Mouse (Mus musculus) stomach, embryonic 16.5 days (tissue): ENCODE measurements around the gene Fat3. TPM values are rescaled to one million over a fixed set of nuclear protein-coding genes. Genes with fewer than 3 reads are reported as not detected.

Experiments
- ATAC-seq: fragments of 200-750 bp; cut with Nextera tagmentation; 2 replicates; pipeline ENCODE4 v1.8.0; 2017; ENCODE audit warnings: moderate number of reproducible peaks, moderate TSS enrichment; ENCODE audit not compliant: insufficient read depth, low FRiP score
- H3K27ac ChIP-seq: fragments of 300-500 bp; sonication (generic); 2 replicates; pipeline ENCODE4 v1.5.1; 2014; ENCODE audit warnings: low read length
- H3K27me3 ChIP-seq: fragments of 300-500 bp; sonication (generic); 2 replicates; pipeline ENCODE4 v1.6.1; 2014; ENCODE audit warnings: low read length, control low read depth, mixed read lengths; ENCODE audit not compliant: control insufficient read depth, insufficient read depth
- H3K36me3 ChIP-seq: fragments of 300-500 bp; sonication (generic); 2 replicates; pipeline ENCODE4 v1.6.1; 2014; ENCODE audit warnings: low read length; ENCODE audit not compliant: control insufficient read depth, insufficient read depth
- H3K4me1 ChIP-seq: fragments of 300-500 bp; sonication (generic); 2 replicates; pipeline ENCODE4 v1.6.1; 2014; ENCODE audit warnings: low read length, control low read depth, mixed read lengths; ENCODE audit not compliant: control insufficient read depth, insufficient read depth
- H3K4me2 ChIP-seq: fragments of 300-500 bp; sonication (generic); 2 replicates; pipeline ENCODE4 v1.6.1; 2014; ENCODE audit warnings: low read depth, low read length, mixed read lengths
- H3K4me3 ChIP-seq: fragments of 300-500 bp; sonication (generic); replicated peaks from 2 replicates; pipeline ENCODE4 v1.5.1; 2014; ENCODE audit warnings: mild to moderate bottlenecking, low read length
- H3K9ac ChIP-seq: fragments of 300-500 bp; sonication (generic); 2 replicates; pipeline ENCODE4 v1.6.1; 2014; ENCODE audit warnings: low read length
- H3K9me3 ChIP-seq: fragments of 300-500 bp; sonication (generic); replicated peaks from 2 replicates; pipeline ENCODE4 v1.6.1; 2016; ENCODE audit warnings: low read length, control low read depth; ENCODE audit not compliant: control insufficient read depth
- WGBS: fragments of 180-500 bp; shearing (Covaris S2); extraction: QIAGEN DNeasy Blood & Tissue Kit; methylation state at CpG from one replicate; pipeline ENCODE4 v1.1.7; 2014; 5-methylcytosine and 5-hydroxymethylcytosine counted together
- polyA plus RNA-seq: library from polyadenylated mRNA; unstranded; fragments of >200 nt; fragmentation: Nextera tagmentation; extraction: Ambion mirVana; gene quantifications from 2 replicates; pipeline ENCODE4 v1.2.1, GENCODE M21; 2015

The Fat3 gene
- polyA plus RNA-seq, 1 experiment from 2014 or later = 1.2 TPM

DNA sequence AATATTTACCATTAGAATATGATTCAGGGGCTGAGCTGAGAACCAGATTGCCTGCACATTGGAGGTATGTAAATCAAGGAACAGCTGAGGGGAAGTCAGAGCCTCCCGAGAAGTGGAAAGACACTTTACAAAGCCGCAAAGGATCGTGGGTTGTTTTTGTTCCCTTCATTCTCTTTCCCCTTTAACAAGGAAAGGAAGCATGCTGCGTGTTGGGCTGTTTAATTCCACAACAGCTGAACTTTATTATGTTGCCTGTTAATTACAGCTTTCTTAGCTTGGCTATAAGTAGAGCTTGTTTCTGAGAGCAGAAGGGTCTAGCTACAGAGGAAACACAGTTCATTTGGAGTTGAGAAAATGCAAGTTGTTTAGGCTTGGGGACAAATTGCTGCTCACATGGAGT lies 475.0 kb downstream of the Fat3 start:
- H3K4me2 ChIP-seq = no peak overlapping the region
- H3K9me3 ChIP-seq = no peaks in the 10 kb centered on the region
- no peak overlapping the region for H3K9ac ChIP-seq
- no peaks in the 10 kb centered on the region for H3K4me1 ChIP-seq
- no peak for ATAC-seq
- H3K27ac ChIP-seq = no peak overlapping the region
- no peaks in the 10 kb centered on the region for H3K27me3 ChIP-seq
- no peaks in the 10 kb centered on the region for H3K36me3 ChIP-seq
- H3K4me3 ChIP-seq = no peak overlapping the region
- WGBS = 55% methylated on average over 4 of the region's 4 CpGs

DNA sequence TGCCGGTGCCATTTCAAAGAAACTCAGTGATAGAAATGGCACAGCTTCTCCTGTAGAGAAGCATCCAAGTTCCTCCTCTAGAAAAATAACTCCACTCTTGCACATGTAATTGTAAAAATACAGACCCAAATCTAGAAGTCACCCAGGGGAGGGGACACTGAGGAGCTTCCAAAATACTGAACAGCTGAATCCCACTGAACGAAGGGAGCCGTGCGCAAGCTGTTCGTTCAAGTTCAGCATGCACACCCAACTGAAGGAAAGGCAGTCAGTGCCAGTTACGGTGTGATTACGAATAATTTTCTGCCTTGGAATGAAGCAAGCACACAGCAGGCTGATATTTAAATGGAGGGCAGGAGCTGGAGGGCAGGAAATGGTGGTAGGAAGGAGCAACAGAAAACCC lies 476.4 kb downstream of the Fat3 start:
- Histone ChIP-seq H3K36me3 (no peaks in the 10 kb centered on the region), H3K27me3 (no peaks in the 10 kb centered on the region), H3K4me3 (no peak overlapping the region), H3K9me3 (no peaks in the 10 kb centered on the region), H3K9ac (no peak overlapping the region), H3K27ac (no peak overlapping the region), H3K4me2 (no peak overlapping the region), H3K4me1 (no peaks in the 10 kb centered on the region)
- no peak for ATAC-seq
- 92% methylated on average over 7 of the region's 7 CpGs for WGBS

DNA sequence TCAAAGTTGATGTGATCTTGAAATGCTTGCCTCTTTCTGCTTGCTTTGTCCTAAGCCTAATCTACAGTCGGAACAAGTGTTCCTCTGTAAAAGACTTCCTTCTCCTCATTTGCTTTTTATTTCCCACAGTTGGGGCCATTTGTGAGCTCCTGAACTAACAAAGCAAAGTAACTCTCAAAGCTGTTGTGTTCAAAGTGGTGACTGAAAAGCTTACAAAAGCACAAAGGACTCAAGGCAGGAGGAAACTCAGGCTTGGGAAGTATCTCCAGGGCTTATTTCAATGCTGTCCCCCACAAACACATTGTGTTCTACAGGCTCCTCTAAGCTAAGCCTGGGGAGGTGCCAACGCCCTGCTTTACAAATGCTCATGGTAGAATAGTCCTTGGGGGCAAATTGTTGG lies 487.0 kb downstream of the Fat3 start:
- Histone ChIP-seq H3K27me3 (no peaks in the 10 kb centered on the region), H3K9me3 (no peaks in the 10 kb centered on the region), H3K4me3 (no peak overlapping the region), H3K36me3 (no peaks in the 10 kb centered on the region), H3K27ac (no peak overlapping the region), H3K4me1 (no peaks in the 10 kb centered on the region), H3K4me2 (no peak overlapping the region), H3K9ac (no peak overlapping the region)
- WGBS = 64% methylated on average over 2 of the region's 2 CpGs
- ATAC-seq = no peak

DNA sequence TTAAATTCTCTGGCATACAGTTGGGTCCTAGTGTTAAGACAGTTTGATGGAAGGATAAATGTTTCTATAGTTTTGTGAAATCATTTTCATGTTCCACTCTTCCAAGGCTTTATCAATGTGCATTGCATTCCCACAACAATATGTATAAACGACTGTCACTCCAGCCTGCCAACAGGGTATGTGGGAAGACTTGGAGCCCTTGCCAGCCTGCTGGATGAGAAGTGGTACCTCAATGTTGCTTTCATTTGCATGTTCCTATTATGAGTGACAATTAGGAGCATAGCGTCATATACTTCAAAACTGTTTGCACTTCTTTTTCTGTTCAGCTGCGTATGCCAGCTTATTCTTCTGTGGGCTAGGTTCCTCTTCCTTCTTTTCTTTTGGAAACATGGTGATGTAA lies 489.7 kb downstream of the Fat3 start:
- H3K27me3 ChIP-seq = no peaks in the 10 kb centered on the region
- H3K9me3 ChIP-seq = no peaks in the 10 kb centered on the region
- ATAC-seq = no peak
- H3K4me3 ChIP-seq = no peak overlapping the region
- H3K4me2 ChIP-seq = no peak overlapping the region
- H3K36me3 ChIP-seq = no peaks in the 10 kb centered on the region
- WGBS = 87% methylated on average over 3 of the region's 3 CpGs
- H3K4me1 ChIP-seq = no peaks in the 10 kb centered on the region
- no peak overlapping the region for H3K9ac ChIP-seq
- H3K27ac ChIP-seq = no peak overlapping the region

DNA sequence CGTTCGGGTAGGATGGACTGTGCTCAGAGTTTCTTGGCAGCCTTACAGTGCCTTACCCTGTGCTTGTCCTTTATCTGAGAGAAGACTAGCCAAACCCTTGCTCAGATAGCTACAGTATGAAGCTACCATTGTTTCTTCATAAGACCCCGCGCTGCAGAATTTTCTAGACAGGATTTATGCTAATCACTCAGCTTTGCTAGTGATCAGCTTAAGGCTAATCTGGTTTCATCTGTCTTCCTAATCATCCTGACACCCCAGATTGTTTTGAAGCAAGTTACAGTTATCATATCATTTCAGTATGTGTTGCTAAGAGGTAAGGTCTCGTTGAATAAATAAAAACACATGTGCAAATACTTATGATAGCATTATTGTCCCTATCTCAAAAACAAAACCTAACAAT lies 493.6 kb downstream of the Fat3 start:
- no peak overlapping the region for H3K4me2 ChIP-seq
- H3K36me3 ChIP-seq = no peaks in the 10 kb centered on the region
- no peak for ATAC-seq
- H3K27me3 ChIP-seq = no peaks in the 10 kb centered on the region
- no peak overlapping the region for H3K4me3 ChIP-seq
- H3K9ac ChIP-seq = no peak overlapping the region
- no peak overlapping the region for H3K27ac ChIP-seq
- 85% methylated on average over 5 of the region's 5 CpGs for WGBS
- H3K4me1 ChIP-seq = no peaks in the 10 kb centered on the region
- no peaks in the 10 kb centered on the region for H3K9me3 ChIP-seq

DNA sequence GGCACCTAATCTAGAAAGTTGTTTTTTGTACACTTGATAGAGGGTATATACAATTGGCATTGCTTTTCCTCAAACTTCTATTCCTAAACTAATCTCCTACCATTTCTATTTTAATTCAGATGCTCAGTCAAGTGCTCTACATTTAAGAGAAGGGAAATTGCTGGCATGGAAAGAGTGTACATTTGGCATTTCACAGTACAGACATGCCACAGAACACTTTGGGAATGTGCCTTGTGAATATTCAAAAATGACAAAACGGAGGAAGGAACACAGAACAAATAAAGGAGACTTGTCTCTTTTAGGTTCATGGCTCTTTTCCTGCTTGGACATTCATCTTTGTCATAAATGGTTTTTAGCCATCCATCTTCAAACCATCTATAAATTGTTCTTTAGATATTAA lies 498.1 kb downstream of the Fat3 start:
- Histone ChIP-seq H3K27ac (no peak overlapping the region), H3K4me1 (no peaks in the 10 kb centered on the region), H3K9ac (no peak overlapping the region), H3K27me3 (no peaks in the 10 kb centered on the region), H3K9me3 (no peaks in the 10 kb centered on the region), H3K36me3 (no peaks in the 10 kb centered on the region), H3K4me3 (no peak overlapping the region), H3K4me2 (no peak overlapping the region)
- 78% methylated on average over 1 of the region's 1 CpGs for WGBS
- no peak for ATAC-seq

DNA sequence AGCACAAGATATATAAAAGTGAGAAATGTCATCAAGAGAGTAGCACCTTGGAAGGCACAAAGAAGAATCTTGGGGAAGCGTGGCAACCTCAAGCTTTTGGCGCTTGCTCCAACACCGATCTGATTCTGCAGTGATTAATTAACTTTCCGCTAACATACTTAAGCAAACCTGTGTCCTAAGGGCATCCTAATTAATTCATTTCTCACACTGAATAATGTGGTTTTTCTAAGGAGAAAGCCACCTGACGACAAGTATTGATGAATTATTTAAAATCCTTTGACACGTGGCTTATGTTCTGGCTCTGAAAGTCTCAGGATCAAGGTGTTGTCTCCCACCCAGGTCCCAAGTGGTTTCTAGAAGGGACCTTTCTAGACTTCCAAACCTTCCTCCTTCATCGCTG lies 506.3 kb downstream of the Fat3 start:
- 76% methylated on average over 7 of the region's 7 CpGs for WGBS
- Histone ChIP-seq H3K9ac (no peak overlapping the region), H3K4me1 (no peaks in the 10 kb centered on the region), H3K4me2 (no peak overlapping the region), H3K4me3 (no peak overlapping the region), H3K36me3 (no peaks in the 10 kb centered on the region), H3K27ac (no peak overlapping the region), H3K9me3 (no peaks in the 10 kb centered on the region), H3K27me3 (no peaks in the 10 kb centered on the region)
- no peak for ATAC-seq

DNA sequence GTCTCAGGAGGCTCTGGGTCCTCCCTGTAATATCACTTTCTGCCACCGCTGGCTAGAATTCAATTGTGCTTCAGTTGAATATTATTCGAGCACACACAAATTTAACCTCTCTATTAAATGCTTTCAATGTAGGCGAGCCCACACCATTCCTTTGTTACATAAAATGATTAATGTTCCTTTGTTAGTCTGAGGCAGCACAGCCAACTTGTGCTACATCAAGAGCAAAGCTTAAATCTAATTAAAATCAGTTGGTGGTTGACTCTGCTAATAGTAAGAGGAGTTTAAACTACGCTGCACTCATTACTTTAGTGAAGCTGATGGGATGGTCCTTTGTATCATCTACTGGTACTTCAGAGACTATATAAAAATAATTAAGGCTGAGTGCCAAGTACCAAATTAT lies 506.9 kb downstream of the Fat3 start:
- Histone ChIP-seq H3K4me1 (no peaks in the 10 kb centered on the region), H3K4me2 (no peak overlapping the region), H3K27ac (no peak overlapping the region), H3K36me3 (no peaks in the 10 kb centered on the region), H3K4me3 (no peak overlapping the region), H3K9me3 (no peaks in the 10 kb centered on the region), H3K27me3 (no peaks in the 10 kb centered on the region), H3K9ac (no peak overlapping the region)
- 78% methylated on average over 4 of the region's 4 CpGs for WGBS
- ATAC-seq = no peak

DNA sequence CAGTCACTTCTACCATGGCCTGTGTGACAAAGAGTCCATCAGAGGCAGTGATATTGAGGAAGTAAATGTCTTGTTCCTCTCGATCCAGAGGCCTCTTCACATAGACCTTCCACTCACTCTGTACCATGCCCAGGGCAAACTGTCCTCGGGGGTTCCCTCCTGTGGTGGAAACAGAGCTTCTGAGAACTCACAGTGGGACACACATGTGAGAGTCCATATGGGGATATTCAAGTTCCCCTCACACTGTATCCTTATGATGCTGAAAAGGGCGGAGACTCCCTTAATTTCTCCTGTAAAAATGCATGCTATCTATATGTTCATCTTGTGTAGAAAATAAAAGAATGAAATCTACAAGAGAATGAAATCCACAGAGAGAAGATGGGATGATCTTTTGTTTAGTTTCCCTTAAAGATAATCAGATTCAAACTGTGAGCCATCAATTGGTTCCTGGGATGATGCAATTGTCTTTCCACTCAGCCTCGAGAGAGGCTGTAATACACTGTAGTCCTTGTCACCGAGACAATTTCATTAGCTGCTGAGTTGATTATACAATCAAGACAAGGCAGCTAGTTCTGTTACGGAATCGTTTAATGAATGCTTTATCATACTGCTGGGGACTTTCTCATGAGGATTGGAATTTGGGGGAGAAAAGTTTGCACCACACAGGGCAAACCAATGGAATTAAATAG lies 508.8 kb downstream of the Fat3 start:
- no peak overlapping the region for H3K4me3 ChIP-seq
- no peak for ATAC-seq
- no peak overlapping the region for H3K4me2 ChIP-seq
- no peaks in the 10 kb centered on the region for H3K9me3 ChIP-seq
- 75% methylated on average over 7 of the region's 7 CpGs for WGBS
- H3K27ac ChIP-seq = no peak overlapping the region
- H3K4me1 ChIP-seq = no peaks in the 10 kb centered on the region
- H3K27me3 ChIP-seq = no peaks in the 10 kb centered on the region
- no peaks in the 10 kb centered on the region for H3K36me3 ChIP-seq
- no peak overlapping the region for H3K9ac ChIP-seq

DNA sequence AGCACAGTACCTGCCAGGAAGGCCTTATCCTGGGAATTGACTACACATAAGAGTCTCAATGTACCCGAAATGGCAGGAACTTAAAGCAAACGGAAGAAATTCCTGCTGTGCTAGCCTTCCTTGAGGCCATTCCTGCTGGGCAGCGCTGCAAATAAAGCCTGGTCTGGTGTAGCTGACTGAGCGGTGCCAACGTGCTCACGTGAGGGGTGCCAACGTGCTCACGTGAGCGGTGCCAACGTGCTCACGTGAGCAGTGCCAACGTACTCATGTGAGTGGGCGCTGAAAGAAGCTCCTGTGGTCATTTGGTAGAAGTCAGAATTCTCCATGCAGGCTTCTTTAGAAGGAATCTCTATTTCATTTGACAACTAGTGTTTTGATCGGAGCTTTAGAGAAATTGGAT lies 522.8 kb downstream of the Fat3 start:
- H3K27me3 ChIP-seq = no peaks in the 10 kb centered on the region
- H3K4me2 ChIP-seq = no peak overlapping the region
- H3K9ac ChIP-seq = no peak overlapping the region
- no peak overlapping the region for H3K4me3 ChIP-seq
- H3K9me3 ChIP-seq = no peaks in the 10 kb centered on the region
- no peaks in the 10 kb centered on the region for H3K4me1 ChIP-seq
- no peaks in the 10 kb centered on the region for H3K36me3 ChIP-seq
- H3K27ac ChIP-seq = no peak overlapping the region
- no peak for ATAC-seq
- WGBS = 84% methylated on average over 14 of the region's 14 CpGs
